Mouse (Mus musculus) lung, postnatal 10 days (tissue): ENCODE measurements around the gene Mmd2.

Experiments used
- DNase-seq: peaks from one replicate; pipeline ENCODE4 v3.0.0; 2021

The Mmd2 gene

DNA sequence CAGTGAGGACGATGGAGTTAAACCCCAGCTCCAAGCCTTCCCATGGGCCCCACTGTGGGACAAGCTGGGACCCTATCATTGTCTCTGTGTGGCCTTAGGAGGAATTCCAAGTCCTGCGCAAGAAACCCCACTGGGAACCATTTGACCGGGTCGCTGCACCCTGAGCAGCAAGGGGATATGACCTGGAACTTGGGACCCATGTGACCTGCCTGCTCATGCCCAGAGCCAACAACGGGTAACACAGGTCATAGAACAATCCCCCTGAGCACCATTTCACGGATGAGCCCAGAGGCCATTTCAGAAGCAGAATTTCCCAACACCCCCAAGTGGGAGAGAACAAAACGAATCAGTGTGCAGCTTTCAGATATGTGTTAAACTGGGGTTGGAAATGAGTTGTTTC is 4.2 kb downstream of the Mmd2 start:
- DNase-seq: no peak

DNA sequence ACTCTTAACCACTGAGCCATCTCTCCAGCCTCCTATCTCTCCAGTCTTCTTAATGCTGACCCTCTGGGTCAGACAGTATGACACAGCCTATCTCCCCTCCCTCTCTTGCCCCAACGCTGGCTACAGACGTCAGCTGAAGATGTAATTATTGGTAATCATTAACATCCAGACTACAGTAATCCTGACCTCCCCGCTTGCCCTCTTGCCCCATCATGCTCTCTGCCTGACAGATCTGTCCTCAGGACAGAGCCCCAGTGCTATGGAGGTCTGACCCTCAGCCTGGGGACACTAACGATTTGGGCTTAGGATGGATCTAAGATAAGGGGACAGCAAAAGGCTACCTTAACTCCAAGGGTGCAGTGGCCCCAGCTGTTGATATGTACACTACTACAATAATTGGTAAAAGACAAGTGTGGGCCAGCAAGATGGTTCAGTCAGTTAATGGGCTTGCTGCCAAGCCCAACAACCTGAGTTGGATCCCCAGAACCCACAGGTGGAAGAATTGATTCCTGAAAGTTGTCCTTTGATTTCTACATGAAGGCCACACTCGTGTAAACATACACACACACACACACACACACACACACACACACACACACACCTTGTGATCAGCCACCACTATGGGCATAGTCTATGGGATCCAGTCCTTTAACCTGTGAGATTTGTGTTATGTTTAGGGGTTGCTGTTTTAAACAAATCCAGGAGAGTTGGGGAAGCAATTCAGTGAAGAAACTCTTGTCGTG is 10.8 kb downstream of the Mmd2 start:
- no peak for DNase-seq

DNA sequence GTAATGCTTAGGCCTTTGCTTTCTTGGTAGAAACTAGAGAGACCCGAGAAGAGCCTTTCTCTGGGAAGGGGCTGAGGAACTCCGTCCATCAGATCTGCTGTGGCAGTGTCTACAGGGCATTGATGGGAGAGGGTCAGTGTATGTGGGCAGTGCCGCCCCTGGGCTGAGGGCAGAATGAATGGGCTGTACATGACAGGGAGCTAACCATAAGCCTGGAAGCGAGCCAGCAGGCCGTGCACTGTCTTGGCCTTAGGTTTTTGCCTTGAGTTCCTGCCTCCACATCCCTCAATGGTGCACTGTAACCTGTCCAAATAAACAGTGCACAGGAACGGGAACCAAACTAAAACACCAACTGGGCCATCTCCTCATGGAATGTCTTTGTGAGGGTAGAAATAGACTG is 11.9 kb downstream of the Mmd2 start:
- DNase-seq: no peak

DNA sequence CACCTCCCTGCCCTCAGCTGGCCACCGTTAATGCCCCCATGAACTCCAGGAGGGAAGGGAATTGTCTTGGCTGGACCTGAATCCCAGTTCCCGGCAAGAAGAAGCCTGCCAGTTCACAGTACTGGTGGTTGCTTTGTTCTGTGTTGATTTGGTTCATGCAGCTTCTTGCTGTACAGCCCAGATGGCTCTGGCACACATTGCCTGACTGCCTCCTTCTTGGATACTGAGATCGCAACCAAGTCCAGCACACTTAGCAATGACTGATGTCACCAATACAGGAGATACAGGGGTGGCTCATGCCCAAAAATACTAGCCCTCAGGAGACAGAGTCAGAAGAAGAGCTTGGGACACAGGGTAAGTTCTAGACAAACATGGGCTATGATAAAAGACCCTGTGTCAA is 12.9 kb downstream of the Mmd2 start:
- DNase-seq: no peak

DNA sequence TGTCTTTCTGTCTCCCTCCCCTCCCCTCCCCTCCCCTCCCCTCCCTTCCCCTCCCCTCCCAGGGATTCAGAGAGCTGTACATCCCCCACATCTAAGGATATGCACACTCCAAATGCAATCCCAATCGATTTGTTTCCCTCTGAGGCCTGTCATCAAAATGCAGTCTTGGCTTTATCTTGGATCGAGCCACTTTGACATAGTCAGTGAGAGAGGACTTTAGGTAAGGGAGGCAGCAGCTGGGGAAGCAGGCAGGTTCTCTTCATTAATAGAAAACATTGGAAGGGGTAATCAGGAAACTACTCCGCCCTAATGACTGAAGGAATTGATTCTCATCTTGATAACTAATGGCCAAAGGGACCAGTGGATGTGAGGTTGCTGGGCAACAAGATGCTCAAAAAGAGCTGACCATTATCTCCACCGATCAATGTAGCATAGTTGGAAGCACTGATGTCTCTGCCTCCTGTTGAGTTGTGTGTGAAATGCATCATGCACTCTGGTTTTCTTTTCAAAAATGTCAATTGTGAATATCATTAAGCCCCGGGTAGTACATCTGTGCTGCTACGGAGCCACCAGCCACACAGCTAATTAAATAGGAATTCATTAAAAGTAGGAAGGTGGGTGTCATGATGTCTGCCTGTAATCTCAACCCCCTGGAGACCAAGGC is 17.5 kb downstream of the Mmd2 start:
- no peak for DNase-seq

DNA sequence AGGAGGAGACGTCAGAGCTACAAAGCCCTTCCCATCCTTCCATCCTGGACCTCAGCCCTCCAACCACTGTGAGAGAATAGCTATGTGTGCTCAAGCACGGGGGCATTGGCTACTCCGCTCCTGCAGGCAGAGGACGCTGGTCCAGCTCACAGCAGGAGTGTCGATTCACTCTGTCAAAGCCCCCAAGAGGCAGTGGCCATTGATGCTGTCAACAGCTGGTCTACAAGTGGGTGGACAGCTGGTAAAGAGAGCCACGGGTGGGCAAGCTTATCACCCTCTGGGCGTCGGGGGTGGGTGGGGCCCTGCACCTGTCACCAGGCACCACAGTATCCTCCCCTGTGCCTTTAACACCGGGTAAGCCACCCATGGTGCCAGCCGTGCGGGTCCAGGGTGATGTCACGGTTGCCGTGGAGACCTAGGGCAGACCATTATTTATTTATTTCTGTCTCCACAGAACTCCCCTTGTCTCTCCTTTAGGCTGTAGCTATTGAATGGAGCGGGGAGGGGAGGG is 24.9 kb downstream of the Mmd2 start:
- peak; percentile 4 for DNase-seq

DNA sequence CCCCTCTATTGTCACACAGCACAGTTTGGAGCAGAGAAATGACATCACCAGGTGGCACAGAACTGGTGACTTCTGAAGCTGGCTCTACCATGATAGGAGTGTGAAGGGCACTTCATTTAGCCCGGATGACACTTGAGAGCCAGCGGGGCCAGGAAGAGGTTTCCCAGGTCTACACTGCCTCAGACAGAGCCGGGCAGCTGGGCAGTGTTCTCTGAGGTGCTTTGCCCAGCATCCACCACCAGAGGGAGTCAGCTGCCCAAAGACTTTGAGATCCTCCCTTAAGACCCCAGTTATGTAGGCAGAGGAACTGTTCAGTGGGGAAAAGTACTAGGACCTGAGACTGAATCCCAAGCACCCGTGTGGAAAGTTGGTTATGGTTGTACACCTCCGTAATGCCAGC is 27.1 kb downstream of the Mmd2 start:
- DNase-seq: peak; percentile 58

DNA sequence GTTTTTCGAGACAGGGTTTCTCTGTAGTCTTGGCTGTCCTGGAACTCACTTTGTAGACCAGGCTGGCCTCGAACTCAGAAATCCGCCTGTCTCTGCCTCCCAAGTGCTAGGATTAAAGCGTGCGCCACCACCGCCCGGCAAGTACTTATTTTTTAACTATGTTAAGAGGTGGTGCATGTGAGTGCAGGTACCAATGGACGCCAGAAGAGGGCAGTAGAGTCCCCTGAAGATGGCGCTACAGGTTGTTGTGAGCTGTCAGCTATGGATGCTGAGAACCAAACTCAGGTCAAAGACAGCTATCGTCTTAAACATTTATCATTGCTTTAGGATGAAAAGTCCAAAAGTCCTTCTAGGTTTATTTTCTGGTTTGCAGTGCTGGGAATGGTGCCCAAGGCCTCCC is 30.4 kb downstream of the Mmd2 start:
- DNase-seq: no peak

DNA sequence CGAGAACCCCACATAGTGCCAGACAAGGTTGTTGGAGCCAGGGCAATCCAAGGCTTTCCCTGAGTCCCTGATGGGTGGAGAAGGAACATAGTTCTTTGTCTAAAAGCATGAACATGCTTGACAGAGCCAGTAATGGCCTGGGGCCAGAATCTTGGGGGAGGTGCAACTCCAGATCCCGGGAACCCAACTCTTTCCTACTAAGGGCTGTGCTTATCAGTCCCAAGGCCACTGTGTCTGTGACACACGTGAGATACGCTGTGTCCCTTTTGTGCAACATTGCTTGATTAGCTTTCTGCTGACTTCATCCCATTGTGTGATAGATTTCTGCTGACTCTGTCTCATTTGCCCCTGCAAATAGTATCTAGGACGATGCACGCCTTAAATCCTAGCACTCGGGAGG is 31.8 kb downstream of the Mmd2 start:
- no peak for DNase-seq

DNA sequence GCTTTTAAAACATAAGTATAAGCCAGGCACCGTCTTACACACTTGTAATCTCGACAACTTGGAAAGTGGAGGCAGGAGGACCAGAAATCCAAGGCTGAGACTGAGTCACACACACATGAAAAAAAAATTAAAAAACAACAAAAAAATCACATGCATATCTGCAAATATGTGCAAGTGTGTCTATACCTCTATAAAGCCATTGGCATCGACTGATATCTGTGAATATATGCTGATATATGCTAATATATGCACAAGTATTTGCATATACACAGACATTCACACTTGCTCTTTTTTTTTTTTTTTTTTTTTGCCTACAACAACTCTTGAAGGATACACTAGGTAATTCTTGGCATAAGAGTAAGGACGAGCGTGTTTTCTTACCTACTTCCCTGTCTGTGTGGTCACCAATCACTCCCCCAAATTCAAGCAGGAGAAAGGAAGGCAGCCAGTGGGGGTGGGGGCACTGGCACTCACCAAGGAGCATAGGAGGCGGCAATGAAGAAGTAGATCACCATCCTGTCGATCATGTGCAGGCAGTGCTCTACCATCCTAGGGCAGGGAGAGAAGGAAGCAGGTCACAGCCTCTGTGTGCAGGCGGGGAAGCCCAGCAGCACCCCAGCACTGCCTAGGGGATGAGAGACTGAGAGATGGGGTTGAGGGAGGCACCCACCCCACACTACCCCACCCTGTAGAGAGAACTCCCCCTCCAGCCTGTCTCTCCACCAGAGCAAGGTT is 34.1 kb downstream of the Mmd2 start:
- no peak for DNase-seq

DNA sequence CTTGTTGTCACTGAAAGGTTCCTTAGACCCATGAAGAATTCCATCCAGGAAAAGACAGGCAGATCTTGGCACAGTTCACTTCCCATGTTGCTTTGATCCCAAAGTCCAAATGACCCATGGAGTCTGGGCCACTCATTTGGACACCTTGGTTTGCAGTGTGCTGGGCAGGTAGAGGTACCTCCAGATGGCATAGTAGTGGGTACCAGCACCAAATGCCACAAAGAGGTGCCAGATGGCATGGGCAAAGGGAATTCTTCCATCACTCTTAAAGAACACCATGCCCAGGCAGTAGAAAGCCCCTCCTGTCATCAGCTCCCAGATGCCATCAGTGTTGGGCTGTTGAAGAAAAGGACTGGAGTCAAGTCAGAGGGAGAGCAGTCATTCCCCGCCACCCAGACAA is 44.0 kb downstream of the Mmd2 start:
- DNase-seq: no peak

DNA sequence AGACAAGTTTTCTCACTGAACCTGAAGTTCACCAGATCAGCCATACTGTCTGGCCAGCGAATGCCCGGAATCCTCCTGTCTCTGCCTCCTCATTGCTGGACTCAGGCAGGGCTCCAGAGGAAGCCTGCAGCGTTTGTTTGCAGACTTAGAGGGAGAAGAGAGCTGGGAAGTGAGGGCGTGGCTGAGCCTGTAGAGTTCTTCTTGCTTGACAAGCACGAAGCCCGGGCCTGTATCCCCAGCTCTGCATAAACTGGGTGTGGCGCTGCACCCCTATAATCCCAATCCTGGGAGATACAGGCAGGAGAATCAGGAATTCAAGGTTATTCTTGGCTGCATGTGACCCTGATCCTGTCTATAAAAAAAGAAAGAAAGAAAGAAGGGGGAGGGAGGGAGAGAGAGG is 48.3 kb downstream of the Mmd2 start:
- DNase-seq: no peak

DNA sequence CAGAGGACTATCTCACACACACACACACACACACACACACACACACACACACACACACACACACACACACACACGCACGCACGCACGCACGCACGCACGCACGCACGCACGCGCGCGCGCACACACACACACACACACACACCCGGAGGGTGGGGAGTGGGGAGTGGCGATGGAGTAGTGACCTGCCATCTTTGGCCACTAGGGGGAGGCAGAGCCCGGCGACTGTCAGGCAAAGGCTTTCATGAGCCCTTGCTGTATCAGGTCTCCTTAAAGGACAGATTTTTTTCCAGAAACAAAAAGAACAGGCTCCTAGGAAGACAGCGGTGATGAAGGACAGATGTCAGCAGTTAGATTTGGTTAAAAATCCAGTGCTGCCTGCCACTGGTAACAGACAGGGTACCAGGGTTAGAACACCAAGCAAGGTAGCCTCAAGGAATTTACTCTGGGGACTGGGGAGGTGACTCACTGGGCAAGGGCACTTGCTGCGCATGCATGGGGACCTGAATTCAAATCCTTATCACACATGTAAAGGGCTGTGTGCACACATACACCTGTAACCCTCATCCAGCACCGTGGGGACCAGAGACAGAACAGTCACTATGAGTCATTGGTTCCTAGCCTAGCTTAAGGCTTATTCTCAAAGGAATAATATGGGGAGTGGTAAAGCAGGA is 51.1 kb downstream of the Mmd2 start:
- DNase-seq: peak; percentile 81

DNA sequence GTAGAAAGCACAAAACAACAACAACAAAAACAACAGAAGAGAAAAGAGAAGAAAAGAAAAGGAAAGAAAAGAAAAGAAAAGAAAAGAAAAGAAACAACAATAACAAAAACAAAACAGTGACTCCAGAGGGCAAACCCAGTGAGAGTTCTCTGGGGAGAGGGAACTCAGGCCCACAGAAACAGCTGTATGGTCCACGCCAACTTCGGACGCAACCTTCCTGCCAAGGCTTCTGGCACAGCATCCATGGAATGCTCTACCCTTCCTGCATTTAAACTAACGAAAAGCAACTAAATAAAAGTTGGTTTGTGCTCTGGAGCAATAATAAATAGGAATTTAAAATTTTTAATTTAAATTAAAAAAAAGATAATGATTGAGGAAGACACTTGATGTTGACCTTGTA is 51.9 kb downstream of the Mmd2 start:
- DNase-seq: no peak

DNA sequence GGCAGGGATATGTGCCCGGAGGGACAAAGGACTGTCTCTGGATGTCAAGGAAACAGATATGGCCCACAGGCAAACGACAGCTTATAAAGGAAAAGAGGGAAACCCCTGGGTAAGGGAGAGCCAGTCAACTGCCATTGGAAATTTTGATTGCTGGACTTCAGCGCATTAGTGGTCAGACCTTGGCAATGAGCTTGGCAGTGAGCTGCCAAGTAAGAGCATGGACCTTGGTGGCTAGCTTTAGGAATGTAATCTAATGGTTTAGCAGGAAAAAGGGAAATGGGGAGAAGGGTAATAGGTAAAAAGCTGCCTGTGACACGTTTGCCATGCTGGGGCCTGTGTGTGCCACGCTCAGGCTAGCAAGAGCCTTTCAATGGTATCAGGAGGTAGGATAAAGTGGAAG is 52.7 kb downstream of the Mmd2 start:
- DNase-seq: no peak

DNA sequence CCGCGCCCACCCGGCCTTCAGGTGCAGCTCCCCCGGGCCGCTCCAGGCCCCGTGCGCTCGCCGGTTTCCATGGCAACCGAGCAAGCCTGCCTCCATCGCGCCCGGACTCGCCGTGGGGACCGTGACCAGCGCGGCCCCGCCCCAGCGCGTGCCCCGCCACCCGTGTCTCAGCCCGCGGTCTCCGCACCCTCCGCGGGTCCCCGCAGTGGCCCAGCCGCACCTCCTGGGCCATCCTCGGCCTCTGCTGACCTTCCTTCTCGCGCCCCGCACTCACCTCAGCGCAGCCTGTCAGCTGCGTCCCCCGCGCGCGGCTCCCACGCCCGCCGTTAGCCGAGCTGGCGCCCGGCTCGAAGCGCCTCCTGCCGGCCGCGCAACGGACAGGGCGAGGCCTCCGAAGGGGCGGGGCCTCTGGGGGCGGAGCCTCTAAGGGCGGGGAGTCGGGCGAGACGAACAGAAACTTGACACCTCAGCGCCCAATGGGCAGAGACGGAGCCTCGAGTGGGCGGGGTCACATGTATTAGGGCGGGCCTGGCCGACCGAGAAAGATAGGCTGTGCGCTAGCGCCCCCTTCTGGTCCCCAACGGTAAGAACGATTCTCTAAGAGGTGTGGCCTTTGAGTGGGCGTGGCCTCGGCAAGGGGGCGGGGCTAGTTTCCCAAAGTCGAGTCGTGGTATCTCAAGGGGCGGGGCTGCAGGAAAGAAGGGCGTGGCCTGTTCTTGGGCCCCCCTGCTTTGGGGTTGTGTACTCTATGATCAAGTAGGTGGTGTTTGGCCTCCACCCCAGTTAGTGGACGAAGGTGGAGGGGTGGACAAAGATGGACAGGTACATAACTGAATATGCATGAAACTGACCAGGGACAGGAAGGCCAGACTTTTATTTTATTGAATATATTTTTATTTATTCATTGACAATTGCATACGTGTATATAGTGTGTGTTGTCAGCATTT is 57.6 kb downstream of the Mmd2 start, which contains the start of gene Radil:
TSS of gene Radil (minus strand) at position 393 of the 947 bp plus-strand sequence.
- peak; percentile 98 for DNase-seq

DNA sequence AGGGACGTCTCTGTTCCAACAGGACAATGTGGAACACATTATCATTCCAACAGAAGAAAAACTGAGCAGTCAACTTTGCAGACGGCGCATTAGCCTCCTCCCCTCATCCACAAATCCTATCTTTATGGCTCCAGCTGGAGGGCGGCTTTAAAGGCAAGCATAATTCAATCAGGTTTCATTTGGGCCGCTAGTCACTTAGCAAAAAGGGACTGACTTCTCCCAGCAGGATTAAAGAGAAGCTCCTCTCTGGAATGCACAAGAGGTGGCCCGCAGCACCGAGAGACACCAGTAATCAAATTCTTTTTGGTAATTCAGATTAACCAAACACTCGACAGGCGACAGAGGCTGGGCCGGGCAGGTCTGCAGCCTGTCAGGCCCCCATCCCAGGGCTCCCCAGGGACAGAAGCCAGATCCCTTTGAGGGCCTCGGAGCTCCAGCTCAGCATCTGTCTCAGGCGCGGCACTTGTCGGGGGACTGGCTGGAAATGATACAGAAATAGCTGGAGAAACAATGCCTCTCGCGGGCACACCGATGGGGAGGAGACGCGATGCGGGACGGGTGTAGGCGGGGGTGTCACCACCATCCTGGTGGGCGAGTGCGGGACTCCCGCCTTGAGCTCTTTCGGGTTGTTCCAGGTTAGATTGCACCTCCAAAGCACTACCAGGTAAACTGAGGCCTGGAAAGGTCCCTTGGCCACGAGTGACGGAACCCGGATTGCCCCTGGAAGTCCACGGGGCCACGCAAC is 58.5 kb downstream of the Mmd2 start:
- peak; percentile 39 for DNase-seq

DNA sequence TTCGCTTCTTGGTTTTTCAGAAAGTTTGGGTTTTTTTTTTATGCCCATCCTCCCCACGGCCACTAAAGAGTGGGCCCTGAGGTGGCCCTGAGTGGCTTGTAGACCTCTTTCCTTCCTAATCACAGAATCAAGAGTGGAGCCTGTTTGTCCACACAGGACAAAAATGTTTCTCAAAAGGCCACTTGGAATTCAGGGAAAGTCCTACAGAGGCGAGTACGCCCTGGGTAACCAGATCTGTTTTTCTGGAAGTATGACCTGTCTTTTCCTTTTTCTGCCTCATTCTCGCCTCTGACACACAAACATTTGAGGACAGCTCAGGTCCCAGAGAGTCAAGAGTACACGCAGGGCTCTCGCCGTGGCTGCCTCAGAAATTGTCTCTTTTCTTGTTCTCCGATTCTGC is 59.2 kb downstream of the Mmd2 start:
- peak; percentile 21 for DNase-seq

DNA sequence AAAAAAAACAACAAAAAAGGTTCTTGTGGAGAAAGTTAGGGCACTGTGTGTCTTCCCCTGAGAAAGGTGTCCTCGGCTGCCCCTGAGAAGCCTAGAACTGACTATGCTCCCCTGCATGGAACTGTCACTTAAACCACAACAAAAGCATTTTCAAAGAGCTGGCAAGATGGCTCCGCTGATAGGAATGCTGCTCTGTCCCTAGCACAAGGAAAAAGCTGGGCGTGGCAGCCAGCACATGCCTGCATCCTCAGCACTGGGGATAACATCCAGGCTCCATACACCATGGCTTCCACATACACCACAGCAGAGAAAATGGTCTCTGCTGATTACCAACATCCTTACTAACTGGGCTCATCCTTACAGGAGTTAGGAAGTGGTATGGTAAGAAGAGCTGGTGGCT is 61.5 kb downstream of the Mmd2 start:
- DNase-seq: peak; percentile 10

DNA sequence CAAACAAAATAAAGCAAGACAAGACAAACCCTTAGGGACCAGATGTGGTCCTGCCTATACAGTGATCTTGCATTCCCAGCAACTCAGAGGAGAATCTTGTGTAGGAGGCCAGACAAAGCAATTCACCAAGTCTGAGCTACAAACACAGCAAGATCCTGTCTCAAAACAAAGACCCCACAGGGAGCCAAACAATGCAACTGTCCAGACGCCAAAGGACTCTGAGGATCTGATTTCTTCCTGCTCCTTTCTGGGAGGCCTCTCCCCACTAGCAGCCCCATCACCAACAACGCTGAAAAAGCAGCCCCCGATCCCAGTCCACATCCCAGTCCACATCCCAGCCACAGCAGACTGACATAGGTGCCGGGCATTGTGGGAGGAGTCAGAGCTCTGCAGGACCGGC is 62.3 kb downstream of the Mmd2 start:
- no peak for DNase-seq
